Mouse (Mus musculus) monocyte, adult 5-6 weeks (primary cell): ENCODE data around the gene Npb. TPM values are rescaled to one million over a fixed set of nuclear protein-coding genes. Genes with fewer than 3 reads are reported as not detected.

Experiments
- ATAC-seq: fragments of 153-309, 156-312 bp; replicated peaks from 2 replicates; pipeline ENCODE4 v1.8.0; 2017; ENCODE audit warnings: mild to moderate bottlenecking; ENCODE audit not compliant: low TSS enrichment, insufficient number of reproducible peaks, severe bottlenecking, poor library complexity, low FRiP score
- total RNA-seq: library from RNA; stranded (forward); fragments of 200-1000, 200-491, 200-594 nt; gene quantifications from 3 replicates; pipeline ENCODE4 v1.2.3, GENCODE M21; 2017

Npb gene
- total RNA-seq, 1 experiment from 2014 or later, result not detected

DNA sequence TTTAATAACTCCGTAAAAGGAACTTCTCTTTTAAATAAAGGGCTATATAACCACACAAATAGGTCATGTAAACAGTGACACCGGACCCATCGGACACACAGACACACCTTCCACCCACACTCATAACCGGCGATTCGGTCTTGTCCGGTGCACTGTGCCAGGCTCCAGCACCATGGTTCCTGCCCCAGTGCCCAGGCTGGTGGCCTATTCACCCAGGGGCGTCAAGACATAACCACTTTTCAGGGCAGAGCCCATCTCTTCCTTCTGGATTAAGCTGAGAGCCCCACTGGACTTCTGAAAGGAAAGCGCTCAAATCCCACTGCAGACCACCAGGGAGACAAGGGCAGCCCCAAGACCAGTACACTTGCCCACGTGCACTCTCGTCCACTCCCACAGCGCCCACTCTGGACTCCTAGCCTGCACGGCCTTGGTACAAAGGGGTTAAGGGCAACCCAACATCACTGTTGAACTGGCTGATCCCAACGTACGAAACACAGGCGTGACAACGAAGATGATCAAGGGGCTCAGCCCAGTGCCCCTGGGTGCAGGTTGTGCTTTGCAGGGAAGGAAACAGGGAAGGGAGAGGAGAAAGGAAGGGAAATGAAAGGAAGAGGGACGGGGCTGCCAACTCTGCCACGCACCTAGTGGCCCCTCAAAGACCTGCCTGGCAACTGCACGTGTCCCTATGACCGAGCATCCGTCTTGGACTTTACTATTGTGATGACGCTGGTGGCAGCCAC is 20.5 kb downstream of the Npb start:
- ATAC-seq, result no peak

DNA sequence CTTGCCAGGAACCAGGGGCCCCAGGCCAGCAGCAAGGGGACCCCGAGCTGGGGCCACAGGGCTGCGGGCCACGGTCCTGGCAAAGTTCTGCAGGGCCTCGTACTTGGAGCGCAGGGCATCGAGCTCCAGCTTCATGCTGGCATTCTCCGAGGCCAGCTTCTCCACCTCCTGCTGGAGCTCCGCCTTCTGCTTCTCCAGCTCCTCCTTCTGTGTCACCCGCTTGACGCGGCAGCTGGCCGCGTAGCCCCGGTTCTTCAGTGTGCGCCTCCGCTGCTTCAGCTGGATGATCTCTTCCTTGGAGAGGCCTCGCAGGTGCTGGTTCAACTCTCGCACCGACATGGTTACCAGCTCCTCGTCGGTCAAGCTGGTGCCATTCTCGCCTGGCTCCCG is 21.1 kb downstream of the Npb start:
- peak; percentile 23 for ATAC-seq

GRCm38 (mm10) chr11:120629911-120630310 is 21.6 kb downstream of the Npb start:
- no peak for ATAC-seq

DNA sequence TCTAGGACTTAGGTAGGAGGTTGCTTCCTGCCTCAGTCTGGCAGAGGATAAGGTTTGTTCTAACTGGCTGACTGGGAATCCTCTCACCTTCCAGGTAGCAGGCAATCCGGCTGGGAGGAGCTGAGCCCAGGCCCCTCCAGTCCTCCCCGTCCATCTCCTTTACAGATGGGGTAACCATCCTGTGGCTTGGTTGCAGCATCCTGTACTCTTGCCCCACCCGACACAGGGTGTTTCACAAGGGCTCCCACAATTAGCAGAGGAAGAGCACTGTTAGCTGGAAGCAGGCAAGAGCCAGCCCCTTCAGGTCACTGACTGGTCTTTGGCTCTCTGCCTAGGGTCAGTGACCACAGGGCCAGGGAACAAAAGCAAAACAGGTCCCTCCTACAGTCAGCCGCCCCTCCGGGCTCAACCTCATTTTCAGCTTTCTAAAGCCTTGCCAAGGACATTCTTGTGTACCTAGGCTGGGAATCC is 22.2 kb downstream of the Npb start:
- ATAC-seq, result peak; percentile 43

DNA sequence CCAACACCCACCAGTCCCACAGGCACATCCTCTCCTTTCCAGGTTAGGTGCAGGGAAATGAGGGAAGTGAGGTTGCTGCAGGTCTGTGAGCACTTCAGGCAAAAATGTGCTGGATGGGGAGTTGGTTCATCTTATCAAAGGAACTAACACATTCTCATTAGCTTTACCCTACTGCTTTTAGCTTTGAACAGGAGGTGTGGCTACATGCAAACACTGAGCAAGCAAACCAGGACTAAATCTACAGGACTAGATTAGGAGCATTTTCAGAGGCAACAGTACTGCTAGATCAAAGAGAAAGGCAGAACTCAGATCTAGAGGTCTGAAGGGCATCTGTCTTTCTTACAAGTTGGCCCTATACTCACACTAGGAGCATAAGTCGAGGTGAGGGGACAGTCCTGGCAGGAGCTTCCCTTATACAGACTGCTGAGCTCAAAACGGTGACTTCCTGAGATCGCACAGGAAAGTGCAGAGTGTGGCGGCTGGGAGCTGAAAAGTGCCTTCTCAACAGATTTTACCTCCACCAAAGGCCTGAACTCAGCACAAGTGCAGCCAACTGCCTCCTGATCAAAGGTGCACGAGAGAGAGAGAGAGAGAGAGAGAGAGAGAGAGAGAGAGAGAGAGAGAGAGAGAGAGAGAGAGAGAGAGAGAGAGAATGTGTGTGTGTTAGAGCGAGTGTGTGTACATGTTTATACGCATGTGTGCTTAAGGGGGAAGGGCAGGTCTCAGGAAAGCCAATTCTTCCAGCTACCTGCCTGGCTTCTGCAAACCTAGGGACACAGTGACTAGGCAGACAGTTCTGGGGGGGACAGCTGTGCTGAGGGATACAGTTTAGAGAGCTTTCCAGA is 22.8 kb downstream of the Npb start:
- ATAC-seq, result no peak

- no peak for ATAC-seq
Measured at GRCm38 (mm10) chr11:120631726-120632448, 23.6 kb downstream of the Npb start.

- ATAC-seq, result 0 out of 2 replicates have a peak, but pooled peaks have one; percentile 10
Measured at GRCm38 (mm10) chr11:120632559-120633519, 24.6 kb downstream of the Npb start.

DNA sequence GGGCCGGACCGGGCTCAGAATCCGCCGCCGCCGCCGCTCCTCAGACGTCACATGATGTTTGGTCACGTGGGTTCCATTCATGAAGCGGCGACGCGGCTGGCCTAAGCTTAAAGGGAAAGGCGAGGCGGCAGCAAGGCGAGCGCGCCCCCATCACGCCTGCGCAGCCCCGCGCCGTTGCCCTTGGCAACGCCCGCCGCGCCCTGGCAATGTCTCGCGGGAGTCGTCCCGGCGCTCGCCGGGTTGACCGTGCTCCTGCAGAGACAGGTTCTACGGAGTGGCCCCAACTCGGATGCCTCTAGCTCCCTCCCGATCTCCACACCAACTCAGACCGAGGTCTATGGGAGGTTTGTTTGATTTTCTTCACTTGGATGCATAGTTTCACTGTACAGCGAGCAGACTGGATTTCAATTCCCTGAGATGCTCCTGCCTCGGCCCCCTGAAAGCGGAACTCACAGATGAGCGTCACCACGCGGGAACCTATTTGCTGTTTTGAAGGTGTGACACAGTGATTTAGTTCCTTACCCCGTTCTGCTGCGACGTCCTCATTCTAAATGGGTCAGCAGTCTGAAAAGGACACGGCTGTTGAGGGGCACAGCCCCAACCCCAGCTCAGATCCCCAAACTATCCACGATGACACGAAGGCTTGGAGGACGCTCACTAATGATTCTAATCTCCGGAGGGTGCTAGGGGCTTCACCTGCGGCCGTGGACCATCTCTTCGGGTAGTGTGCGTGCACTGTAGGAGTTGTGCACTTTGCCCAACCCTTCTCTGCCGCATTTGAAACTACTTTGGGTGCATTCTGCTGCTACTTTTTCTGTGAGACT is 25.5 kb downstream of the Npb start, which contains the start of gene Mafg:
Gene Mafg, minus strand, starts transcription at position 81 of the 824 bp plus-strand sequence.
- peak; percentile 36 for ATAC-seq

GRCm38 (mm10) chr11:120634810-120635209 is 26.5 kb downstream of the Npb start:
- ATAC-seq, result no peak

DNA sequence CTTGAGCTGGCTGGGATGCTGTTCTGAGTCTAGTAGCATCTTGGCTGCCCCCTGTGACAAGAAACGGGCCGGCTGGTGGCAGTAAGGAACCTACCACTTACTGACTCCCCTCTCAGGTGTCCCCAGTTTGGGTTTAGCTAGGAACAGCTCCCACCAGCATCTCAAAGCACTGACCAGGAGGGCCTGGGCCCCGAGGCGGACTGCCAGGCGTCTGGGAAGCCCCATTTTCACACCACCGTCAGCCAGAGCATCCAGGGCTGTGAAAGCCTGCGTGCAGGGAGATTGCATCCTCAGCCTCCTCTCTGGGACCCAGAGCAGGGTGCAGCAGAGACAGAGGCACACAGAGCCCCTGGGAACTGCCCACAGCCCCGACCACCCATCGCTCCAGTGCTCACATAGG is 33.0 kb downstream of the Npb start:
- no peak for ATAC-seq

GRCm38 (mm10) chr11:120641869-120642268 is 33.6 kb downstream of the Npb start:
- ATAC-seq, result no peak

DNA sequence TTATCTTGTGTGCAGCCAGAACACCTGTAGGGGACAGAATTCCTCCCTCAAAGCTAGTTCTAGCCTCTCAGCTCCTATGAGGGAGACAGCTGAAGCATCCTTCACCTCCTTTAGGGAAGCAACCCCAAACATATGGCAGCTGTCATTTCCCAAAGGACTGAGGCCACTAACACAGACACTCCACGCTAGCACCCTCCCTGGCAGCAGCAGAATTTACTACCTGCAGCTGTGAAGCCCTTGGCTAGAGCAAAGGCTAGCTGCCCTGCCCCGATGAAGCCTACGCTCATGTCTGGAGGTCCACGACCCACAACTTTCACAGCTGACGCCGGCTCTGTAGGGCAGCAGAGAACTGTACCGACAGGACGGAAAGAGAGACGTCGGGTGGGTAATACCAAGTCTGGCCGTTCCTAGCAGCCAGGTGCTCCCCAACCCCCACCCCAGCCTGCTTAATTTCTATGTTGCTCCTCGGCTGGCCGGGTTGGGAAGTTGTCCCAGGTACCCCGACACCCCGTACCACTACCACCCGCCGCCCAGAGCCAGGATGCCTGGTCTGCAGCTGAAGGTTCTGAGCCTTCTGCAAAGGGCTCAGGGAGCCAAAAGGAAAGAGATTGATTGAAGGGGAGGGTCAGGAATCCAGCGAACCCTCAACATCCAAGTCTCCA is 34.8 kb downstream of the Npb start:
- no peak for ATAC-seq

- peak; percentile 94 for ATAC-seq
Measured at GRCm38 (mm10) chr11:120643601-120643987, 35.3 kb downstream of the Npb start, which contains the start of gene Pycr1. TSS of gene Pycr1 (minus strand) at chr11:120643769.

DNA sequence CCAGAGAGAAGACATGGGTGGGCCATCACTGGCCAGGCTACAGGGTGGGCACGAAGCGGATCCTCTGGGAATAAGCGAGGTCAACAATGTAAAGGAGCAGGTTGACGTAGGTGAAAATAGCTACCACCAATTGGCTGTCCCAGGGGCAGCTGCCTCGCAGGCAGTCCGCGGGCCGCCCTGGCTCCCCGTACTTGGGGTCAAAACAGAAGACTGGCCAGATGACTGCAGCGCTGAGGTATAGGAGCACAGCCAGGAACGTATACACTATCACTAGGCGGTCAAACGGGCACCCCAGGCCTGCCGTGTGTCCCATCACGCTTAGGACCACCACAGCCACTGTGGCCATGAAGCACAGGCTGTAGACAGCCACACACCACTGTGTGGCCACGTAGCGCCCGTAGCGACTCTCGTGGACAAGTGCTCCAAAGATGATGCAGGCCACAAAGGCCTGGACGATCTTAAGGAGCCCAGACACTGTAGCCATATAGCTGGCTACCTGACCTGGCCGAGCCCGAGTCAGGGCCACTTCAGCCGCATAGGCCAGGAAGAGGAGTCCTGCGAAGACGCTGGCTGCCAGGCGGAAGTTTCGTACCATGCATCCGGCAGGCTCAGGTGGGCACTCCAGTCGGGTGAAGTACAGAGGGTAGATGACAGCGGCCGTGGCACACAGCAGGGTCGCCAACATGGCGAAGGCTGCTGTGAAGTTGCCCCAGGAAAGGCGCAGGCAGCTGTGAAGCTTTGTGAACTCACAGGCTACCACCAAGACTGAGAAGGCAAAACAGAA is 39.0 kb downstream of the Npb start:
- ATAC-seq, result no peak

- no peak for ATAC-seq
Measured at GRCm38 (mm10) chr11:120648001-120648476, 39.8 kb downstream of the Npb start, which contains the start of gene Myadml2. TSS of gene Myadml2 (minus strand) at chr11:120648158.

DNA sequence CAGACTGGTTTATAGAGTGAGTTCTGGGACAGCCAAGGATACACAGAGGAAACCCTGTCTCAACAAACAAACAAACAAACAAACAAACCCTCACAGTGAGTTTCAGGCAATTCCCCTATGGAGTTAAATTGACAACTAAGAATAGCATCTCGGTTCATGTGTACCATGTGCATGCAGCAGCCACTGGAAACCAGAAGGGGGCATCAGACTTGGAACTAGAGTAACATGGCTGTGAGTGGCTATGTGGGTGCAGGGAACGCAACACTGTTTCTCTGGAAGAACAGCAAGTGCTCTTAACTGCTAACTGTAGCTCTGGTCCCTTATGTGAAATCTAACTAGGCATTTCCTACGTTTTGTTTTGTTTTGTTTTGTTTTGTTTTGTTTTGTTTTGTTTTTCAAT is 43.6 kb downstream of the Npb start:
- ATAC-seq, result no peak
